Mouse (Mus musculus) C2C12 (cell line): ENCODE results near the gene Vmn1r3. TPM values are rescaled to one million over a fixed set of nuclear protein-coding genes. Genes with fewer than 3 reads are reported as not detected.
"Not testable (repeated sequence)": the region's sequence is repeated elsewhere in the genome, so short reads cannot be mapped to it uniquely, and the experiment has no call there.

Source experiments
- H3K27me3 ChIP-seq: one replicate; pipeline ENCODE4 v1.6.1; 2011; ENCODE audit not compliant: control insufficient read depth, insufficient read depth, insufficient read length
- H3K36me3 ChIP-seq: one replicate; pipeline ENCODE4 v1.6.1; 2011; ENCODE audit not compliant: control insufficient read depth, insufficient read depth
- H3K4me3 ChIP-seq: one replicate; pipeline ENCODE4 v1.5.1; 2011; ENCODE audit warnings: mild to moderate bottlenecking, control low read depth; ENCODE audit not compliant: poor library complexity, insufficient read depth, severe bottlenecking
- H3K79me2 ChIP-seq: one replicate; pipeline ENCODE4 v1.6.1; 2011; ENCODE audit not compliant: control insufficient read depth, insufficient read depth
- H3K79me3 ChIP-seq: one replicate; pipeline ENCODE4 v1.6.1; 2011; ENCODE audit warnings: low read depth, control low read depth
- H3ac ChIP-seq: one replicate; pipeline ENCODE3; 2011; ENCODE audit warnings: low read depth; ENCODE audit not compliant: control insufficient read depth, insufficient read length
- polyA plus RNA-seq: library from polyadenylated mRNA; unstranded; fragments of >200 nt; fragmentation: generic; extraction: Trizol; gene quantifications from one replicate; pipeline ENCODE4 v1.2.1, GENCODE M21; 2012; ENCODE audit warnings: missing spikeins

Gene Vmn1r3
- polyA plus RNA-seq, 1 experiment: not detected

GRCm38 (mm10) chr4:3147926-3148325 lies 37.2 kb downstream of the Vmn1r3 start:
- H3K79me3 ChIP-seq, H3K4me3 ChIP-seq, H3ac ChIP-seq, H3K79me2 ChIP-seq, H3K36me3 ChIP-seq, H3K27me3 ChIP-seq: not testable (repeated sequence)

Other genes starting within 250 kb of the Vmn1r3 start
- not detected for gene Vmn1r2, start 18.0 kb downstream of the Vmn1r3 start, polyA plus RNA-seq